Mouse (Mus musculus) right cerebral cortex, postnatal 36 days (tissue): ENCODE measurements at regions not wholly inside any gene's neighbourhood (a gene's known extent, or its start where the extent isn't known, plus 50 kb on each side); places are given as distances from the start of the nearest gene placed in this dataset.

Experiments
- DNase-seq, 2 experiments: peaks; one replicate each; pipeline ENCODE4 v3.0.0; 2022; ENCODE audit warnings: low spot score in 2 of 2, mixed read lengths in 1 of 2

DNA sequence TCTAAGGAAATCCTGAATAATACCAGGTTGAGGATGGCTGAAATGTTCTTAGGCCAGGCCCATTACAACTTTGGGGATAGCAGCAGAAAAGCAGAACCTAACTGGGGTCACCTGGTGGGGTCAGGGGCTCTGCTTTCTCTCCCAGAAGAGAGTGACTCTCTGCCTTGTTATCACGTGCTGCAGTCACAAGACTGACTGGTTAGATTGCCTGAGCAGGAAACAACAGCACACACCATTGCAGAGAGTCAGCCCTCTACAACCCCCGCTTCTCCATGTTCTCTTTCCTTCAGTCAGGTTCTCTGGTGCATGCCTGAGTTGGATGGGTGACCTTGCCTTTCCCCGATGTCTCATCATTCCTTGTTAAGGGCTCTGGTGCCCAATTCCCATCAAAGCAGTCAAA, 91.2 kb upstream of the Hsd17b12 start:
- DNase-seq: no peak

DNA sequence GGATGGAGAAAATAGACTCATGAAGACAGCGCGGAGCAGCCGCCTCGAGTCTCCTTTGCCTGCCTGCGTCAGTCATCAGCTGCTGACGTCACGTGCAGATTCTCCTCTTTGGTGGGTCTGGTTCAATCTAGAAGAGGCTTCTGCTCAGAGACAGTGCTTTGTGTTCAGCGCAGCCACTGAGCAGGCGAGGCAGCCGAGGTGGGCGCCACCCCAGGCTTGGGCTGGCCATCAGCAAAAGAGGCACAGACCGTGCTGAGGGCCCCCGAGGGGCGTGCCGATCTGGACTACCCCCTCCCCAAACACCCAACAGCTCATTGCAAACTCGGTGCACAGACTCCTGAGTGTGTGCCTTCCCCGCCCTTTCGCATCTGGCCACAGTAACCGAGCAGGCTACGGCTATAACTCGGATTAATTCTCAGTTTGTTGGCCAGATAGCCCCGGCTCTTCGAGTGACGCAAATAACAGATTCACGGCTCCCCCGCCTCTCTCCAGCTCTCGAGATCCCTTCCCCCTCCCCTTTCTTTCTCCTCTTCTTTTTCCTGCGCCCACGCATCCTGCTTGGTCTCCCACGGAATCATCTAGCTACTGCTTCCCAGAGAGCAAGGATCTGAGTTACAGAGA, 89.2 kb upstream of the Hsd17b12 start:
- DNase-seq: peak; percentile 81 to 88

DNA sequence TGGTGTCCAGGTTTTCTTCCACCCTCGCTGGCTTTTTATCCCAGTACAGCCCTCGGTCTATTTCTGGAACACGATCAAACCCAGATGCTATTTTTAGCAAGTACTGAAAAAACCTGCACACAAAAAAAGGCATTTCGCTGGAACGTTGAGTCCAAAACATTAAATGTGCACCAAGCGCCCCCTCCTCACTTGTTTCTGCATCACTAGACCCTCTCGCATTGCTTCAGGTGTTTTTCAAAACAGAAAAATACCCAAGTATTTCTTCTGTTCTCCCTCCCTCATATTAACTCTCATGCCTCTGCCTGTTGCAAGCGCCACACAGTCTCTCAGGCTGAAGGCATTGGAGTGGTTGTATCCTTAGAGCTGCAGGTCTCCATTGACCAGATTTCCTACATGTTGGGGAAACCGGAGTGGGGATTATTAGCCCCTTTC, 88.4 kb upstream of the Hsd17b12 start:
- no peak for DNase-seq

DNA sequence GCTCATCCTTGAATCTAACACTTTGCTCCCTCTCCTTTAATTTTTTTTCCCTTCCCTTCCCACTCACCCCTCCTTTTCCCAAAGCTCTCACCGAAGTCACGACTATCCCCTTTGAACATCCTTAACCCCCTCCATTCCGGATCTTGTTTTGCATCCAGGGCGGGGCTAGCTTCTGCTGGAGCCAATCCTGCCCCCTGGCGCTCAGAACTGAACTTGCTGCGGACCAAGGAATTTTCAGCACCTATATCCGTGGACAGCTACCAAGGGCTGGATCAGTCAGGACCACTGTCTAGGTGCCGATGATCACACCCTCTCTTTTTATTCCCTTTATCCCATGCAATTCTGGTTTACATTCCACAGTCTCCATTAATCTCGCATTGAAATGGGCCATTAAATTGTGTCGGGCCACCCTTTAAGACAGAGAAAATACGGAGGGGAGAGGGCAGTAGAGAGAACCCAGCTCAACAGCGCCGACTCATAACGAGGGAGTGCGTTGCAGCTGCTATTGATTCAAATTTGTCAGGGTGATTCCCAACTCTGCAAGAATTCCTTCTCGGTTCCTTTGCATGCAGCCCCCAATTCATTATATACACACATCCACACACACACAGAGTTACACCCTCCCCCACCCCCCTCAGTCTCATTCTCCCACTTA, 87.7 kb upstream of the Hsd17b12 start:
- peak; percentile 74 to 84 for DNase-seq

DNA sequence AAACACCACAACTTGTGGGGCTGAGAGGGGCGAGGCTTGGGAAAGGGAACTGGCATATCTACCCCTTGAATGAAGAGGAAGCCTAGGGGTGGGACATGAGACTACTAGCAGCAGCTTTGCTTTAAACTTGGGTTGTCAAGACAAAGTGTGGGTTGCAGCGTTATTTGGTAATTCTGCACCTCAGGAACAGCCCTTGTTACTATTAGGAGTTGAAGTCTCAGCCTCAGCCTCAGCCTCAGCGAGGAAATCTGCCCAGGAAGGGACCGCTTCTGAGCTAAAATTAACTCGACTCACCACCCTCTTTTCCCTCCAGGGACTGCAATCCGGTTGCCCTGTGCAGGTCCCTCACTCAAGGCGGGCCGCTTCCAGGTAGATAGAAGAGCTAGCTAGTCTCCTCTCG, 86.4 kb upstream of the Hsd17b12 start:
- DNase-seq: peak in 1 of 2 experiments; percentile 28

DNA sequence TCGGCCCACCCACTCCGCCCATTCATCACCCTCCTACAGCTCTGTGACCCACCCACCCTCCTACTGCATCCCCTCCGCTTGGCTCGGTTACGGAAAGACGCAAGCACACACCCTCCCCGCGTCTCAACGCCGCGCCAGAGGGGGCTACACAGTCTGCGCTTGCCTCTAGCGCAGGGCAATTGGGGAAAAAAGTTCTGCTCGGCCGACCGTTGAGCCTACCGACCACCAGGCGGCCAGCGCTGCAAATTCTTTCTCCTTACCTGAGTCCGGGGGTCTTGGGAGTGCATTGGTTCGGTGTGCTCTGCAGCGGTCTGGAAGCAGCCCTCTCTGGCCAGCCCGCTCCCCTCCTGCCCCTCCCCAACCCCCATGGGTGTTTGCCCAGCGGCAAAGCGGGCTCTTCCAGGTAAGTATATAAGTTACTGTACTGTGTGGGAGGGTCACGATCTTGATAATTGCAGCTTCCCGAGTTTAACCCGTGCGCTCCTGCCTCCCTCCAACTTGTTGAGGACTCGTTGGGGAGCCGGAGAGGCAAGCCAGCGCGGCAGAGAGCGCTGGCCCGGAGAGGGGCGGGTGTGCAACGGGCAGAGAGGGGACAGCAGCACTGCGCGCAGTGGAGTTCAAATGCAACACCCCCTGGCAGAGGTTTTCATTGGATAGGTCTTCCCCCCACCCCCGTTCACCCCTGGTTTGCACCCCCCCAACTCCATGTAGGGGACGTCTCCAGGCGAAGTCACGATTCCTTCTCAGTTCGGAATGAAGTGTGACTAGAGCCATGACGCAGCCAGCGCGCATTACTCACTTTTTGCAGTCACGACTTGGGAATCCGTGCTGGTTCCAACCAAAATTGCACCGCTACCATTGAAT, 85.5 kb upstream of the Hsd17b12 start:
- DNase-seq: peak in 1 of 2 experiments; percentile 63

DNA sequence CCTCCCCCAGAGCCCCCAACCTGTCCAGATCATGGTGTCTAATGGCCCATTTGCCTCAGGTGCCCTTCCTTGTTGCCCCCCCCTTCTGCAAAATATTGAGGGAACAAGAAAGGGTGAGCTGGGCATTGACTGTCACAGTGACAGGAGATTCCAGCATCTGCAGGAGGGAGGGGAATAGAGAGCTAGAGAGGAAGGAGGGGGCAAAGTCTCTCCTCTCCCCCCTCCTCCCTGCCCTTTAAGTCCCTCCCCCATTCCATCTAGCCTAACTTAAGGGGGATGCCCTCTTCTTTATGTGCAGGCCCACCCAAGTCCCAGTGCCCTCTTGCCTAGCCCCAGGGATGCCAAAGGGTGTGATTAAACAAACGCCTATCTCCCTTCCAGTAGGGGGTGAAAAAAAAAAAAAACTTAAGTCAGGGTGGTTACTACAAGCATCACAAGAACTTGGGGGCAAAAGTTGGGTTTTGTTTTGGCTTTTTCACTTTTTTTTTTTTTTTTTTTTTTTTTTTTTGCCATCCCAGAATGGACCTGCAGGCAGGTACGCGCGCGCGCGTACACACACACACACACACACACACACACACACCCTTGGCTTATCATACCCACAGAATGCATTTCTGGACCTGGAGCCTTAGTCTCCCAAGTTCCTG, 84.8 kb upstream of the Hsd17b12 start:
- no peak for DNase-seq

DNA sequence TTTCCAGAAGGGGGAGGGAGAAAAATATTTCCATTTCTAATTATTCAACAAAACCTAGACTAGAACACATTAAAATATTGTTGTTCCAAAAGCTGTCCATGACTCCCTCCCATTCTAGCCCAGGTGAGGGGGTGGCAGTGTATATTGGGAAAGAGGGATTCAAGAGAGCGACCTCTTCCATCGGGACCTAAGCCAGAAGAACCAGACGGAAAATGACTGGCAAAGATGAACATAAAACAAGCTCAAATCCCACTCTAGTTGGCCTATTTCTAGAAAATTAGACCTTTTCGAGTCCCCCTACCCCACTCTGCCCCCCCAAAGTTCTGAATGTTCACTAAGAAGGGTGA, 84.3 kb upstream of the Hsd17b12 start:
- DNase-seq: no peak

DNA sequence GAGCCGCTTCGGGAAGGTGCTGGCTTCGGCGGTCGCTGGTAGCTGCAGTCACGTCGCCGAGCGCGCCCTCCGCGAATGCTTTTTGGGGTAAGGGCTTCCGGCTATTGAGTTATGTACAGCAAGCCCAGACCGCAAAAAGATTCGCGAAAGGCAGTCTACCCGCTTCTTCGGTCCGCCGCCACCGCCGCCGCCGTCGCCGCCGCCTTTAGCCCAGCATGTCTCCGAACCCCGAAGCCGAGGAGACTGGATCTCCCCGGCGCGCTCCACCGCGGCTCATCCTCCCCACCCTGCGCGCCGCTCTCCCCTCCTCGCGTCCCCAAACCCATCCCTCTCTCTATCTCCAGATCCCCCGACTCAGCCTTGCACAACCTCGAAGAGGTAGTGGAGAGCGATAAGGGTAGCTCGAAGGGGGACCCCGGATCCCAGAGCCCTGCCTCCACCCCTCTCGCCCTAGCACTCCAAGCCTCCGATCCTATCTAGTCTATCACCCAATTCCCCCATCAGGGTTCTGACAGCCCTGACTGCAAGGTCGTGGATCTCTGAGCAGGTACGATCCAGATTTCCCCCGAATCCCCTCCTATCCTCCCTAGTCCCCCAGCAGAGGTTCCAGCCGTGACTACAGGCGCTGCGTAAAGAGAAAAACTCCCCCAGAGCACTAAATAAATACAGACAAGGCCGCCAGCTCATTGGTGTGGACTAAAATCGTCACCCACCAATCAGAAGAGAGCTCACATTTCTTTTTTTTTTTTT, 83.7 kb upstream of the Hsd17b12 start:
- DNase-seq: peak in 1 of 2 experiments; percentile 55

DNA sequence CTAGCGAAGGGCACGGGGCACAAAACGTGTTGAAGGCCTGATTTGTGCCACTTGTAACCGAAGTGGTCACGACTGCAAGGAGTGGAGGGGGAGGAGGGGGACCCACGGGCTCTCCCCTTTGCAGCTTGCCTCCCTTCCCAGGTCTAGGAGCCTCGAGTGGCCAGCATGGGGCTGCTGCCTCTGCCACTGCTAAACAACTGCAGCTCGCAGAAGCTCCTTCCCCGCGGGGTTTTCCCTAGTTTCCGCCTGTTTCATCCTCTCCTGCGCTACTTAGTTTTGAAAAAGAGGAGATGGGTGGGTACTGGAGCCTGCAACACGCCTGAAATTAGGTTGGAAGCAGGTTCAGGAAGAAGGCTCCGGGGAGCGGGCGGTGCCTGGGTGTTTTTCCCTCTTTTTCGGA, 82.6 kb upstream of the Hsd17b12 start:
- DNase-seq: no peak

DNA sequence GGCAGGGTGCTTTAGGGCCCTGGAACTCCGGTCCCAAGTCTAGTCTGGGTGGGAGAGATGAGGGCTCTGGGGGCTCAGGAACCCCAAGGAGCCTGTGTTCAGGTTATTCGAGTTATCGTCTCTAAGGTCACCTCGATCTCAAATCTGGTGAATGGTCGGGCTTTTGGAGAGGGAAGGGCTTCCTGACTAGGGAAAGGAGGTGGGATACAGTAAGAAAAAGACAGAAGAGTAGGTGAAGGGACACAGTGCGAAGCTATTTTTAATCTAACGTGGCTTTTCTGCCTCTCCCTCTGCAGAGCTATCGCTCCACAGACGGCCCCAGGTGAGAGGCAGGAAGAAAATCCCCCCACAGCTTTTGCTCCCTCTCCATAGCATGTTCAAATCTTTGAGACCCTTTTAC, 81.8 kb upstream of the Hsd17b12 start:
- no peak for DNase-seq

DNA sequence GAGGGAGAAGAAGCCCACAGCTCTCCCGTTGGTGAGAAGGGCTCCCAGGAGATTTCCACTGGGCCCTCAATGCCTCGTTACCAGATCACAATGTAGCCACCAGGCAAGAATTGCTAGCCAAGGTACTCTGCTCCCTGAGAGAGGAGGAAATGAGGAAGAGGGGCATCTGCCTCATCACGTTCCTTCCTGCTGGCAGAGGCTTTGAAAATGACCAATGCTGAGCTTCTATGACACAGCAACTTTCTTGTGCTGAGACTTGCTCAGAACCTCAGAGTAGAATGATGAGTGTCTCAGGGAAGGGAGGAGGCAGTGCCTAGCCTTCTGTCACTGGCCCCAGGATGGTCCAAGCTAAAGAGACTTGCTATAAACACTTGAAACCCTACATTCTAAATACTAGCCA, 78.7 kb upstream of the Hsd17b12 start:
- DNase-seq: no peak

DNA sequence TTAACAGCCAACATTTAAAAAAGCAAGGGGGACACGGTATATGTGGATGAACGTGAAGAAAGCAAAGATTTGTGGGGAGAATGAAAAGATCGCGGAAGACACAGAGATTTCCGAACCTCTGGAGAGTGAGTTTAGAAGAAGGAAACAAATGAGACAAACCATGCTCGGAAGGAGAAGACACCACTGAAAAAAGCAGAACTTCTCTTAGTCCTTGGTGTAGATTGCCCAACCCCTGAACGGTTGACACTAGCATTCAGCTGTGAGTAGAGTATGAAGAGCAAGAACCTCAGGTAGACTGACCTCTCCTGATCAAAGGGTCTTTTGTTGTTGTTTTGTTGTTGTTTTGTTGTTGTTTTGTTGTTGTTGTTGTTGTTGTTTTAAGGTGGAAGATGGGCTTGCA, 75.8 kb upstream of the Hsd17b12 start:
- DNase-seq: no peak

DNA sequence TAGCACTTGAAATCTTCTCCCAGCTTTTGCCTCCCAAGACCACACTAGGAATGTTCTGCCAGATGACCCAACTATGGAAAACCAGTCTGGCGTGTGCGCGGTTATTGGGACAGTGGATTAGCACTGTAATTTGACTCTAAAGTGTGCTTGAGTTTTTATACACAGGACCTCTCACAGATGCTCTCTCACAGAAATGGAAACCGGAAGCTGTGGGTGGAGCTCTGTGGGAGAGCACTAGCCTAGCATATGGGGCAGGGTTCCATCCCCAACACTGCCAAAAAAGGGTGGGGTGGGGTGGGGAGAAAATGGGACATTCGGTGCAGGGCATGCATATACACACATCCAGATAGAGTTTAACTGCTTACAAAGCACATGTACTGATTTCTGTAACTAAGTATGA, 61.7 kb upstream of the Hsd17b12 start:
- DNase-seq: no peak

DNA sequence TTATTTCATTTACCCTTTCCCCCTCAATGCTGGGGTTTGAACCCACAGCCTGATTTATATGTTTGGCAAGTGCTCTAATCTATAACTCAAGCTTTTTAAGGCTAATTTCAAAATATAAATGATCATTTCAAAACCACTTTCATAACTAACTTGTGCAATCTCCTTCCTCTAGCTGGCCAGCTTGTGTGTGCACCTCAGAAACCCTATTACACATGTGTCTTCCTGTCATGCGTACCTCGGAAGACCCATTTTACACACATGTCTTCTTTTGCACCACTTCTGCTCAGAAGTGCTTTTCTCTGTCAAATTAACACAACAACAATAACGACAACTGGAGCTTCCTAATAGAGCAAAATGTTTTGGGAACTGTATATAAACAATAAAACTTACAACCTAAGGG, 59.7 kb upstream of the Hsd17b12 start:
- no peak for DNase-seq

DNA sequence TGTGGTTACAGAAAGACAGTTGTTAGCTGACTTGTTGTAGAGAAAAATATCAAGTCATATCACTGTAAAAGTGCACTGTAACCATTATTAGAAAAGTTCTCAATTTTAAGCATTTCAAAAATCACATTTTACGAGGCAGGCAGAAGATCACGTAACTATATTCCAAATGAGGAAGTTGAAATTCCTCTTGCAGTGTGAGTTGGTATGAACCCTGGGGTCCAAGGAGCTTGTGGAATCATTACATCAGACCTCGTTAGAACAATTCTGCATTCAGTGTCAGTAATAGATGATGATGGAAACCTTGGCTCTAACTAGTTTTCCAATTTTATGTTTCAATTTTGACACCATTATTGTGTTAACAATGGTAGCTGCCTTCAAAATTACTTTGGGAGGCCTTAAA, 57.7 kb upstream of the Hsd17b12 start:
- no peak for DNase-seq
